Mouse (Mus musculus) cerebellum, postnatal 14 days (tissue): ENCODE results near the gene Nid2.

ENCODE experiments used
- DNase-seq, 2 experiments: peaks; one replicate each; pipeline ENCODE4 v3.0.0; 2021; ENCODE audit warnings: mixed read lengths in 2 of 2

The Nid2 gene

DNA sequence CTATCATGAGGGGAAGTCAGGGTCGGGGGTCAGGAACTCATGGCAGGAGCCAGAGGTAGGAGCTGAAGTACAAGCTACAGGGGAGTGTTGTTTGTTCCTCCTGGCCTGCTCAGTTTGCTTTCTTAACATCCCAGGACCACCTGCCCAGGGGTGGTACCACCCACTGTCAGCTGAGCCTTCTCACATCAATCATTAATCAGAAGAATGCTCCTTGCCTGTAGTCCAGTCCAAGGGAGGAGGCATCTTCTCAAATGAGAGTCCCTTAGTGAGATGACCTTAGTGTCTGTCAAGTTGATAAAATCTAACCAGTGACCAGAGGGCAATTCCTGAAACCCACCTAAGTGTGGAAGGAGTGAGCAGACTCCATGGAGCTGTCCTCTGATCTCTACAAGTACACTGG, 37.4 kb downstream of the Nid2 start:
- no peak for DNase-seq

DNA sequence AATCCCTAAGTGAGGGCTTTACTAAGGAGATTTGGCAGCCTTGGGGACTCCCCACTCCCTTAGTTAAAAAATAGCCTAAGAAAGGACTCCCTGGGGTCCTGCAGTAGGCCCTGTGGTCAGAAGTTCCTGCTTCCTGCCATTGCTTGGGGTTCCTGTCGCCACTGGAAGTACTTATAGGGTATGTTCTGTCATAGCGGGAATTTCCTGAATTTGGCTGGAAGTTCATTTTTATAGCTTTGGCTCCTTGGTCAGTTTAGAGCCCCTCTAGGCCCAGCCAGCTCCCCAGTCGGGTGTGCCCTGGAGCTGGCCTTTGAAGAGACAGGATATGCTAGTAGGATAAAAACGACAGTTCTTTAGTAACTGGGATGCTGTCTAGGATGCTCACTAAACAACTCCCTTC, 43.8 kb downstream of the Nid2 start:
- DNase-seq = no peak

DNA sequence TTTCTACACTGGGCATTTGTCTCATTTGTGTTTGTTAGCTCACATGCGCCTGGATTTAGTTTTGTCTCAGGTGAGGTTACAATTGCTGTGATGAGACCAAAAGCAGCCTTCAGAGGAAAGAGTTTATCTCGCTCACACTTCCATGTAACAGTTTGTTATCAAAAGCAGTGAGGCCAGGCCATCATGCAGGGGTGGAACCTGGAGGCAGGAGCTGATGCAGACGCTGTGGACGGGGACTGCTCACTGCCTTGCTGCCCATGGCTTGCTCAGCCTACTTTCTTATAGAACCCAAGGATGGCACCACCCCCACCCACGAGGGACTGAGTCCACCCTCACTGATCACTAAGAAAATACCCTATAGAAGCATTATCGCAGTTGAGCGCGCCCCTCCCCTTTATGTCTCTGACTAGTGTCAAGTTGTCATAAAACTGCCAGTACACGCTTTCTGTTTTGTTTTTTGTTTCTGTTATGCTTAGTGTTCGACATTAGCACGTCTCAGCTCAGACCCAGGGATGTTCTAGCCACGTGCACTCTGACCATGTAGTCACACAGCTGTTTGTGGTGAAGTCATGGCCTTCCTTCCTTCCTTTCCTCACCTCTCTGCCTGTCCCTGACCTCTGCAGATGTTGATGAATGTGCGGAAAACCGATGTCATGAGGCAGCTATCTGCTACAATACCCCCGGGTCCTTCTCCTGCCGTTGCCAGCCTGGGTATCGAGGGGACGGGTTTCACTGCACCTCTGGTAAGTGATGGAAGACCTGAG, 45.7 kb downstream of the Nid2 start:
- no peak for DNase-seq

DNA sequence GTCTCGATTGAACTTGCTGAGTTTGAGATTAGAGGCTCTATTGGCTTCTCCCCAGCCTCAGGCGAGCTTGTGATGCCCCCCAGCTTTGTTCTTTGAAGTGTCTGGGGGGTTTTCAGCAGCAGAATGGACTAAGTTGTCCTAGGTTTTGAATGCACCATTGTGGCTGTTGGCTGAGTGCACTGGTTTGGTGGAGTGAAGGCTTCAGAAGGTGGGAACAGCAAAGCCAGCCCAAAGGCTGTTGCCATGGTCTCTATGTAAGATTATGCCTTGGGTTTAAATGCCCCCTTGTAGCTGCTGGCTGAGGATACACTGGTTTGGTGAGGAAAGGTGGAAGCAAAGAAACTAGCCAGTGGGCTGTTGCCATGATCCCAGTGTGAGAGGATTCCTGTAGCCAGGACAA, 49.4 kb downstream of the Nid2 start:
- DNase-seq = no peak

DNA sequence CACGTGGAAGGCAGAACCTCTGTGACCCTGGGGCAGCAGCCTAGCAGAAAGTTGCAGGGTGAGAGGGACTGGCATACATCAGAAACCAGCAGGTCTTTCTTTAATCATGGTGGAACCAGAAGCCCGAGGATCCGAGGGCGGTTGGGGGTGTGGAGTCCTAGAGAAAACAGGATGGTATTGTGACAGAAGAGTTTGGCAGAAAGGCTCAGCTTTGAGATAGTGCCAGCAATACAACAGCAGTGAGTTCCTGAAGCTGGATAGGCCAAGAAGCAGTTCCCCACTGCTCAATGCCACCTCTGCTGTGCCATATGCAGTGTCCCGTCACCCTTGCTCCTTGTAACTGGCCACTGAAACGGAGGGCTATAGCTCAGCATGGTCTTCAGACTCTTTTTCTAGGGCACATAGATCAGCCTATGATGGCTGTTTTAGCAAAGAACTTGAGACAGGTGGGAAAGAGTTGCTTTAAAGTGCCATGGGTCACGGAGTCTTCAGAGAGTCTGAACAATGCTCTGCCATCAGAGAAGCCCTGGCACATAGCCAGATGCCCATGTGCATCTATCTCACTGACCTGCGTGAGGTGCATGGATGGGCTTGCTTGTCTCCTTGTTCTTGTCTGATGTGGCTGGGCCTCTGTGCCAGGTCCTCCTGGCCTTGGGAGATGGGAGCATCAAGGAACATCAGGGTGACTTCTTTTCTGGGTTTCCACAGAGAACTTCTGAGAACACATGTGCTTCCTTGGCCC, 50.6 kb downstream of the Nid2 start:
- DNase-seq = peak; percentile 41 to 59

DNA sequence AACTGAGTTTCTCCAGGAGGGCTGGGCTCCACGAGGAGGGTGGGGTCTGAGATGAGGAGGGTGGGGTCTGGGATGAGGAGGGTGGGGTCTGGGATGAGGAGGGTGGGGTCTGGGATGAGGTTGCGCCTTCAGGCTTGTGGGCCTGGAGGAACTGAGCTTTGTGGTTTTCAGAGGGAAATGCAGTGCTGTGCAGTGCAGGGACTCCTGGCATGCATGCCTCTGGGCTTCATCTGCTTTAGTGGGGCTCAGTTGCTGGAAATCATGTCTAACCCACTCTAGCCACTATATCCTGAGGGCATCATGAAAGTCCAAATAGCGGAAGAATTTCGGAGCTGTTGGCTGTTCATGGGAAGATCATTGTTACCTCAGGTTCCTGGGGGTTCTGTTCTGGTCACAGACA, 52.2 kb downstream of the Nid2 start:
- DNase-seq = no peak

DNA sequence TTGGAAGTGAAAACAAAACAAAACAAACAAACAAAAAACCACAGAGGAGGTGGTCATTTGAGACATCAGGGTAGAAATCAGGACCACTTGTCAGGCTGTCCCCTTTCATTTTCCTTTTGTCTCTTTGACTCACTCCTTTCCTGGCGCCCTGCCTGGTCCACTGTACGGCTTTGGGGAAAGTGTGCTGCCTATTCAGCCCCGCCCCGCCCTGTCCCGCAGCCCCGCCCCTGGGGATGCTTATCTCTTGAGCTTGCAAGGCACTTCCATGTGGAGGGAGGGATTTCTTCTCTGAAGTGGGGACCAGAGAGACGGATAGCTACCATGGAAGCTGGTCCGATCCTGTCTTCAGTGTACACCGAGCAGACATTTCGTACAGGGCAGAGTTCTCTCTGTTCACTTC, 52.6 kb downstream of the Nid2 start:
- DNase-seq = peak in 1 of 2 experiments; percentile 30

DNA sequence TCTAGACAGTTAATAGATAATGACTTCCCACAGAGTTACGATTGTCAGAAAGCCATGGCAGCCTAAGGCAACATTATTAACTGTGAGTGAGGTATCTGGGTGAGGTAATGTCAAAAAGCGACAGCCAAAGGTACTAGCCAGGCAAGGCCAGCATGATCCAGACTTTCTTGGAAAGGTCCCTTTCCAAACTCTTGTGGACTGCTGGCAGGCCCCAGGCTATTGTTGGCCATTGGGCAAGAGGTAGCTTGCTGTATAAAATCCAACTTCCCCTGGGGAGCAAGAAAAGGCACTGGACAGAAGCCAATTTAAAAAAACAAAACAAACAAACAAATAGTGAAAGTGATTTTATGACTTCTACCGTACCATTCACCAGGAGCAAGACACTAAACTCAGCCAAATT, 56.3 kb downstream of the Nid2 start:
- DNase-seq = no peak

DNA sequence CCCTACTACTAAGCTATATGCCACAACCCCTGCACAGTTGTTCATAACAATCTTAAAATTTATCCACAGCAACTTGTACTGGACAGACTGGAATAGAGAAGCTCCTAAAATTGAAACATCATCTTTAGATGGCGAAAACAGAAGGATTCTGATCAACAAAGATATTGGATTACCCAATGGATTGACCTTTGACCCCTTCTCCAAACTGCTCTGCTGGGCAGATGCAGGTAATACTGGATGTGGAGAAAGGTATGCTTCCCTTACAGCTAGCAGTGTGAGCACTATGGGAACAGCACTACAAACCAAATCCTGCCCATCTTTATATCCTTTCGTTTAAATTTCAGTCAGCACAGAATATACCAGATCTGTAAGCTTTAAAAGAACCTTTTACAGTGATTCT, 56.8 kb downstream of the Nid2 start:
- no peak for DNase-seq

DNA sequence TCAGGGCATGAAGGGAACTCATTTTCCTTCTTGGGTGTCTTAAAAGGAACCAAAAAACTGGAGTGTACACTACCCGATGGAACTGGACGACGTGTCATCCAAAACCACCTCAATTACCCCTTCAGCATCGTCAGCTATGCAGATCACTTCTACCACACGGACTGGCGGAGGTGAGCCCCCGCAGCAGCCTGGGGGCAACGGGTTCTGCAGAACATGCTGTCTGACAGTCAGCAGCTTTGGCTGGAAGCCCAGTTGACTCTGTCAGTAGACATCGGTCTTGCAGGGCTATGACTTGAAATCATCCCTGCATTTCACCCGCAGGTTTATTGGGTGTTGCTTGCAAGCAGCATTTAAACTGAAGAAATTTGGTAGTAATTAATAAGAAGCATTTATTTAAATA, 58.9 kb downstream of the Nid2 start:
- peak; percentile 49 to 56 for DNase-seq

DNA sequence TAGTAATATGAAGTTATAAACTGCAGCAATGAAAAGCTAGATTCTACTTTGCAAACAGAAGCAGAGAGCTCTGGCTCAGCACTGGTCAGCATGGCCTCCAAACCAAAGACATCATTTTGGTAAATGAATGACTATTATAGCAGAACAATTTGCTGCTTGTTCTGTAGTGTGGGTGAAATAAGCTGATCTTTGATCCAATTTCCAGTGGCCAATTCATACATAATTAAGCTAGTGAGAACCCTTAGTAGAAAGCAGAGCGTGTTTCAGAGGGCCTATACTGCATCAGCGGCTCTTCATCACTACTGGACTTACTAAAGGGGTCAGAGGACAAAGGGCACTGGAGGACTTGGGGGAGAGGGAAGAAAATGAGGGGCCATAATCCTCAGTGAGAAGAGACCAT, 62.0 kb downstream of the Nid2 start:
- no peak for DNase-seq

DNA sequence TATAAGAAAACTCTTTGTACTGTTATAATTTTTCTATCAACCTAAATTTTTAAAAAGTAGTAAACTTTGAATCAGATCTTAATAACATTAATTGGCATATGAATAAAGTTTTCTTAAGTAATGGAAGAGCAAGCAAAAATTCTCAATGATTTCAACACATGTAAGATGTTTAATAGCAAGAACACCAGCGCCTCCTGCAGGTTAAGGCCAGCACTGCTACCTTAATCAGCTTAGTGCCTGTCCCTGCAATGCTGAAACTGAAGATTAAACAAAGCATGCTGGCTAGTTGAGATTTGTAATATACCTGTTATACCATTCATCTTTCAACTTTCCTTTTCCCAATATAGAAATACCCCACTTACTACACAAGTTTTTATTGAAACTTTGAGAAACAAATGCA, 66.9 kb downstream of the Nid2 start:
- DNase-seq = peak; percentile 81 to 92

DNA sequence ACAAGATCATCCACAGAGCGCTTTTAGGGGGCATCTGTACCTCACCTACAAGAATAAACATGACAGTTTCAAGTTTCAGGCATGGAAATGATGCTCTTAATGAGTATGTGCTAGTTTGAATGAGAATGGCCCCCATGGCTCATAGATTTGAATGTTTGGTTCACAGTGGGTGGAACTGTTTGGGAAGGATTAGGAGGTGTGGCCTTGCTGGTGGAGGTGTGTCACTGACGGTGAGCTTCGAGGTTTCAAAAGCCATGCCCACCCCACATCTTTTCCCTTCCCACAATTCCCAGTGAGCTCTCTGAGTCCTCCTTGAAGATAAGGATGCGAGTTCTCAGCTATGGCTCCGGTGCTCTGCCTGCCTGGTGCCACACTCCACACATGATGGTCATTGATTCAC, 70.6 kb downstream of the Nid2 start:
- no peak for DNase-seq

DNA sequence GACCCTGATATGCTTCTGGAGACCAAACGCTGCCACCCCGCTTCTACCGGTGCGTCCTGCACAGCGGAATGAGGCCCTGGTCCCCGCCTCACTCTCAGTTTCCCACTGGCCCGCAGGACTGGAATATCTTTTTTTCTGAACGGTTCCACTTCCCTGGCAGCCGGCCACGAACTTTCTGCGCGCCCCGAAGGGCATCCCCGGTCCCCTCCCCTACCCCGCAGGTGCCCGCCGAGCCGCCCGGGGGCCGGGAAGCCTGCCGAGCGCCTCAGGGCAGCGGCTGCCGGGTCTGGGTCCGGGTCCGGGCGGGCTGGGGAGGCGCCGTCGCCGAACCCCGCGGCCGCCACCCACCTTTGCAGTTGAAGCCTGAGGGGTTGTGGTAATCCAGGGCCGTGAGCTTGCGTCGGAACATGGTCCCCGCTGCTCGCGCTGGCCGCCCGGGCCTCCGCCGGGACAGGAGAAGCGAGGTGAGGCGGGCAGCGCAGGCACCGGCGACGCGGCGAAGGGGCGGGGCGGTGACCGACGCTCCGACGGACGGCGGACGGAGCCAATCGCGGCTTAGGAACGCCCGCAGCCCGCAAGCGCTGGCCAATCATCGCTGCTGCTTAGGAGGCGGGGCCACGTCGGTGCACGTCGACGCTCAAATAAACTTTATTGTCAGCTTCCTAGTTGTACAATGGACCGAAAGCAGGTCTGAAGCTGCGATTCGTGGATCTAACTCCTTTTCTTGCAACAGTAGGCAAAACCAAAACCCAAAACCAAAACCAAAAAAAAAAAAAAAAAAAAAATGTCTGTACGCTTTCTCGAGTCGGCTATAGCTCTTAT, 72.5 kb downstream of the Nid2 start, which contains the start of gene Rtraf:
Gene Rtraf (minus strand): TSS at position 504 of the 822 bp plus-strand sequence.
- peak; percentile 96 to 97 for DNase-seq

DNA sequence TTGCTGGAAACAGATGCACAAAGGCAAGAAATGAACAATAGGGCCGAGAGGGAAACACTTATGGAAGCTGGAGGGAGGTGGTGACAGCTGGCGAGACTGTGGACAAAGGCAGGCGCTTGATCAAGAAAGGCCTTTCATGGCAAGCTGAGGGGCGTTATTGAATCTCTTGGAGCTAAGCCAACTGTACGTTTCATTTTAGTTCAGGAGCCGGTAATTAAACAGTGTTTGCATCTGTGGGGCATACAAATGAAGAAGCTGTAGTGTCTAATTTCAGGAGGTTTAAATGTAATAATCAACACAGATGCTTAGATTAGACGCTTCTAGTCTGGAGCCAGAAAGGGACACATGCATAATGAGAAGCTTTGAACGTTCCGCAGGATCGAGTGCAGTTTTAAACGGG, 74.4 kb downstream of the Nid2 start:
- DNase-seq = peak in 1 of 2 experiments; percentile 20

DNA sequence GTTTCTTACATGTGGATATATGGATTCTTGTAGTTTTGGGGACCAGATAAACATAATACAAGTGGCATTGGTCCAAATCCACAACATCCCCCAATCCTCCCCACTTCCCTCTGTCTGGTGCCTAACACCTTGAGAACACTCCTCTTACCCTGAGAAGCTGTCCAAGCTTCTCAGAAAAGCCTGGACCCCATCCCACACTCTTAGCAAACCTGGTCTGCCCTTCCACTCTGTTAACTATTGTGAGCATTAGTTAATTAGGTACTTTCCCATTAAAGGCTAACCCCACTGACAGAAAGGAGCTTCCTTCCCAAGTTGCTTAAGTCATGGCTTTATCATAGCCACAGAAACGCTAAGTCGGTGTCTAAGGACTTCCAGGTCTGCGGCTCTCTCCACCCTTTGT, 85.2 kb downstream of the Nid2 start:
- DNase-seq = no peak

DNA sequence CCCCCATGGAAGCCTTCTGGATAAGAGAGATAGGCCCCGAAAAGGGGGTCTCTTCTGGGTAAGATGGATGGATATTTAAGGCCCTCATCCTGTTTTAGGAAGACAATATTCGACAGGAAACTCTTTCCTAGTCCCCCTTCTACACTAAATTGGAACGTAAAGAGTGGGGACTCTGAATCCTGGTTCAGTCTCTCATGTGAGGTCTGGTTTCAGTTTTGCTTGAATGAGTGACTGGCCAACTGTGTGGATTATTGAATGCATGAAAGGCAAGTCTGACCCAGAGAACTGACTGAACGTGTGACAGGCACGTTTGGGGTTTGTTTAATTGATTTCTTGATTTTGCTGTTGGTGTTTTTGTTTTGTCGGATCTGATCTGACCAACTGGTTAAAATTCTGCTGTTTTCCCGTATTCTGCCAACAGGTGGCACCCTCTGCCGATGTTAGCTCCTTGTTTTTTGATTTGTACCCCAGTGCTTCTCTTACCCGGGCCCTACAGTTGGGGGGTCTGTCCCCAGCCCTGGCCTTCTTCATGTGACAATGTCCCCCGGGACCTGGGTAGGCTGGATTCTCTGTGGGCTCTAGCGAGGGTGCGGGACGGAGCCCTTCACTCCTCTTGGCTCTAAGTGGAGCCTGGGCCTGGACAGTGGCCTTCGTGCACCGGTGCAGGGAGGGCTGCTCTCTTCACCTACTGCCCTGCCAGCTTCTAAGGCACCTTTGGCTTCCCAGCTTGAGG, 88.7 kb downstream of the Nid2 start:
- DNase-seq = peak; percentile 86 to 87

DNA sequence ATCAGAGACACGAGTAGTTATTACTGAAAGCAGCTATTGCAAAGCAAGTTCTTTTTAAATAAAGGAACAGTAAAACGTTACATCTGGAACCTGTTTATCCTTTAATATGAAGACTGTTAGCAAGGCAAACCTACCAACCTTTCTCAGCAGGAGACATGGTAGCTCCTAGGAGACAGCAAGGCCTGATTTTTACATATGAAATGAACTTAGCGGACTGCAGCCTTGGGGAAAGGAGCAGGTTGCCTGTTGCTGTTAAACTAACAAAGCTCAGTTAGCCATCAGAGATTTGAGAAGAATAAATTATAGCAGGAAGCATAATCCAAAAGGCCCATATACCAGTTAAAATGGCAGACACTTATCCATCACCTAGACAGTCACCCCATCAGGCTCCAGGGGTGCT, 102.4 kb downstream of the Nid2 start:
- no peak for DNase-seq

DNA sequence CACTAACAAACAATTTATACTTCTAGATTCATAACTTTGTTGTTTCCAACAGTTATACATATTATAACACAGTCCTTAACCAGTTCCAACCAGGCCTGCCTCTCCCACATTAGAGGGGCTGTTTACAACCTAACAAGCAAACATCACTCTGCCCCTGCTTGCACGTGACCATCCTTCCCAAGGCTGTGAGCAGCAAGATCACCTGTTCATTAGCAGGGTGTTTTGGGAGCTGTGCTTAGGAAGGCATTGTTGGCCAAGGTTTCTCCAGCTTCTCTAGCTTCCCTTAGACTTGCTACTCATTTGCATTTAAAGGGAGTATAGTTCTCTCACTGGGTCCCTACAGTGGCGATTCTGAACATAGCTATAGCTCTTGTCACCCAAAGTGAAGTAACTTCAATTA, 107.2 kb downstream of the Nid2 start:
- no peak for DNase-seq

DNA sequence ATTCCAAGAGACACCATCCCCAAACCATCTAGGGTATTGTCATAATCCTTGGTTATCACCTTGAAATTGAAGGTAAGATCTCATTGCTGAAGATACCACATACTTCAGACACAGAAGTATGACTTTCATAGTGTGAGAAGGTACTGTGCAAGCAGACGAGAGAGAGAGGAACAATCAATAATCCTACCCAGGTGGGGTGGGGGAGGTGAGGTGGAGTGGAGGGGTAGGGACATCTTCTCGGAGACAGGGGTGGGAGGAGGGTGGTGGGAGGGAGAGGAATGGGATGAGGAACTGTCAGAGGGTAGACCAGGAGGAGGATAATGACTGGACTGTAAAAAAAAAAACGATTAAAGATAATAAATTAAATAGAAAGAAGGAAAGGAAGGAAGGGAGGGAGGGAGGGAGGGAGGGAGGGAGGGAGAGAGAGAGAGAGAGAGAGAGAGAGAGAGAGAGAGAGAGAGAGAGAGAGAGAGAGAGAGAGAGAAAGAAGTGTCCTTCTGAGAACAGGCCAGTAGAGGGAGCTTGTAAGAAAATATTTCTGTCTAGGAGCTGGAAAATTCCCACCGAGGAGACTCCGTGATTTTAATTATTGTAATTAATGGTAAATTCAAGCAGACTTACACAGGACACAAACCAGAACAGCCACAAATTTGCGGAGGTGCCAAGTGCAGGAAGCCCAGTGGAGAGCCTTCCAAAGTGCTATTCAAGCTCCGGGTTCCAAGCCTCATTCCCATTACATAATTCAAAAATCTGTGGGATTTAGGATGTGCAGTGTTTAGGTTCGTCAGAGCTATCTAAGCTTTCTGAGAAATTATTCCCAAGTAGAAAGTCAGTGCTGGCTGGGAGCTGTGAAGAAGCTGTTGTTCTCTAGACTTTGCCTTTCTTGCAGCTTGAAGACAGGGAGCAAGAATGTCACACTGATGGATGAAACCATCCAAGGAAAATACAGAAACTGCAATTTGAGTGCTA, 108.0 kb downstream of the Nid2 start:
- peak; percentile 61 to 66 for DNase-seq

DNA sequence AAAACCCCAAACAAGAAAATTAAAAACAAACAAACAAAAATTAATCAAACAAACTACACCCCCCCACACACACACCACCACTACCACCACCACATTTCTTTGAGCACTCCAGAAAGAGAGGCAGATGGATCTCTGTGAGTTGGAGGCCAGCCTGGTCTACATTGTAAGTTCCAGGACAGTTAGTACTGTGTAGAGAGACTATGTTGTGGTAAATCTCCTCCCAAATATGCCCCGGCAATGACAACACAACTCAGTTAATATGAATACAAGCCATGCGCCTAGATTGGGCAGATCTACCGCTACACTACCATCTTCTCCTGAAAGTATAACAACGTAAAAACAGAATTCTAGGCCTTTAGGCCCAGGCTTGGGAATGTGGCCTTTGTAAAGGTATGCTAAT, 109.2 kb downstream of the Nid2 start:
- DNase-seq = no peak
